Mouse (Mus musculus) MEL (cell line): ENCODE data around the gene Gcnt2. TPM values are rescaled to one million over a fixed set of nuclear protein-coding genes. Genes with fewer than 3 reads are reported as not detected.
"Not testable (repeated sequence)": the region's sequence is repeated elsewhere in the genome, so short reads cannot be mapped to it uniquely, and the experiment has no call there.

ENCODE experiments used
- DNase-seq: peaks from one replicate; pipeline ENCODE4 v3.0.0; 2011; ENCODE audit warnings: low read depth, low spot score
- H3K27ac ChIP-seq: 2 replicates; pipeline ENCODE4 v1.5.1; 2012; ENCODE audit warnings: low read depth, mild to moderate bottlenecking, control low read depth, low read length, moderate library complexity; ENCODE audit not compliant: control insufficient read depth
- H3K27me3 ChIP-seq, 2 experiments: fragments of 150-350 bp in 1 of 2; sonication (generic) in 1 of 2; 2 replicates each; pipeline ENCODE4 v1.6.1; 2012; ENCODE audit warnings: low read length in 2 of 2, mild to moderate bottlenecking in 2 of 2, improper control_type of control experiment in 1 of 2, moderate library complexity in 1 of 2; ENCODE audit not compliant: insufficient read depth in 2 of 2, control insufficient read depth in 1 of 2
- H3K36me3 ChIP-seq, 2 experiments: 2 replicates each; pipeline ENCODE4 v1.6.1; 2012 to 2014; ENCODE audit warnings: low read length in 2 of 2, improper control_type of control experiment in 1 of 2, inconsistent platforms in 1 of 2, mild to moderate bottlenecking in 1 of 2; ENCODE audit not compliant: insufficient read depth in 2 of 2, control insufficient read depth in 1 of 2
- H3K4me1 ChIP-seq, 2 experiments: fragments of 150-350 bp in 1 of 2; sonication (generic) in 1 of 2; 2 replicates each; pipeline ENCODE4 v1.6.1; 2012; ENCODE audit warnings: low read length in 2 of 2, improper control_type of control experiment in 1 of 2, mild to moderate bottlenecking in 1 of 2; ENCODE audit not compliant: insufficient read depth in 2 of 2, control insufficient read depth in 1 of 2
- H3K4me3 ChIP-seq, 2 experiments: fragments of 150-350 bp in 1 of 2; sonication (generic) in 1 of 2; 2 replicates each; pipeline ENCODE4 v1.5.1; 2012; ENCODE audit warnings: low read depth in 2 of 2, low read length in 2 of 2, mild to moderate bottlenecking in 2 of 2, moderate library complexity in 2 of 2, control low read depth in 1 of 2, improper control_type of control experiment in 1 of 2; ENCODE audit not compliant: control insufficient read depth in 1 of 2, insufficient read depth in 1 of 2
- H3K79me2 ChIP-seq: 2 replicates; pipeline ENCODE4 v1.6.1; 2012; ENCODE audit warnings: mild to moderate bottlenecking, low read length, moderate library complexity; ENCODE audit not compliant: control insufficient read depth, poor library complexity, insufficient read depth
- H3K9ac ChIP-seq: 2 replicates; pipeline ENCODE4 v1.6.1; 2012; ENCODE audit warnings: low read depth, mild to moderate bottlenecking, control low read depth, low read length, moderate library complexity; ENCODE audit not compliant: control insufficient read depth, poor library complexity, severe bottlenecking
- H3K9me3 ChIP-seq: fragments of 150-350 bp; sonication (generic); replicated peaks from 2 replicates; pipeline ENCODE4 v1.6.1; 2012; ENCODE audit warnings: mild to moderate bottlenecking, low read length, improper control_type of control experiment, moderate library complexity; ENCODE audit not compliant: insufficient read depth
- BHLHE40 ChIP-seq: IDR thresholded peaks from 2 replicates; pipeline ENCODE4 v1.6.1; 2012; ENCODE audit warnings: low read depth, mild to moderate bottlenecking, inconsistent platforms, low read length, improper control_type of control experiment, borderline replicate concordance
- CHD1 ChIP-seq: IDR thresholded peaks from 2 replicates; pipeline ENCODE4 v1.6.1; 2012; ENCODE audit warnings: low read depth, mild to moderate bottlenecking, inconsistent platforms, low read length, improper control_type of control experiment
- CTCF ChIP-seq, 3 experiments: IDR thresholded peaks in 2 of 3; conservative IDR thresholded peaks in 1 of 3; 2 replicates each; pipeline ENCODE4 v1.5.1; 2011 to 2012; ENCODE audit warnings: low read length in 3 of 3, low read depth in 2 of 3, mild to moderate bottlenecking in 2 of 3, improper control_type of control experiment in 1 of 3, inconsistent platforms in 1 of 3, mixed read lengths in 1 of 3, moderate library complexity in 1 of 3; ENCODE audit not compliant: control insufficient read depth in 1 of 3, insufficient read depth in 1 of 3, poor library complexity in 1 of 3, severe bottlenecking in 1 of 3
- E2F4 ChIP-seq: IDR thresholded peaks from 2 replicates; pipeline ENCODE4 v1.6.1; 2011; ENCODE audit warnings: low read depth, low read length, improper control_type of control experiment, borderline replicate concordance
- ELF1 ChIP-seq: IDR thresholded peaks from 2 replicates; pipeline ENCODE4 v1.6.1; 2014; ENCODE audit warnings: low read depth, mild to moderate bottlenecking, inconsistent platforms, low read length, improper control_type of control experiment, moderate library complexity
- GABPA ChIP-seq: IDR thresholded peaks from 2 replicates; pipeline ENCODE4 v1.6.1; 2012; ENCODE audit warnings: low read depth, mild to moderate bottlenecking, inconsistent platforms, low read length, improper control_type of control experiment, moderate library complexity
- GATA1 ChIP-seq: IDR thresholded peaks from 2 replicates; pipeline ENCODE4 v1.6.1; 2011; ENCODE audit warnings: low read depth, low read length, improper control_type of control experiment
- HCFC1 ChIP-seq: IDR thresholded peaks from 2 replicates; pipeline ENCODE4 v1.6.1; 2012; ENCODE audit warnings: low read depth, mild to moderate bottlenecking, inconsistent platforms, low read length, improper control_type of control experiment, moderate library complexity
- MAFK ChIP-seq: IDR thresholded peaks from 2 replicates; pipeline ENCODE4 v1.6.1; 2011; ENCODE audit warnings: low read depth, mild to moderate bottlenecking, low read length, improper control_type of control experiment, borderline replicate concordance
- MAZ ChIP-seq: IDR thresholded peaks from 2 replicates; pipeline ENCODE4 v1.6.1; 2012; ENCODE audit warnings: low read depth, mild to moderate bottlenecking, inconsistent platforms, low read length, improper control_type of control experiment
- MXI1 ChIP-seq: IDR thresholded peaks from 2 replicates; pipeline ENCODE4 v1.6.1; 2011; ENCODE audit warnings: mild to moderate bottlenecking, low read depth, low read length, improper control_type of control experiment
- MYC ChIP-seq: IDR thresholded peaks from 2 replicates; pipeline ENCODE4 v1.6.1; 2011; ENCODE audit warnings: low read depth, mild to moderate bottlenecking, low read length, improper control_type of control experiment, moderate library complexity
- NELFE ChIP-seq: IDR thresholded peaks from 2 replicates; pipeline ENCODE4 v1.6.1; 2011; ENCODE audit warnings: low read depth, low read length, improper control_type of control experiment
- POLR2A ChIP-seq, 2 experiments: IDR thresholded peaks; 2 replicates each; pipeline ENCODE4 v1.6.1; 2011 to 2012; ENCODE audit warnings: low read length in 2 of 2, mild to moderate bottlenecking in 2 of 2, control low read depth in 1 of 2, improper control_type of control experiment in 1 of 2, low read depth in 1 of 2, moderate library complexity in 1 of 2; ENCODE audit not compliant: control insufficient read depth in 1 of 2, insufficient read depth in 1 of 2, poor library complexity in 1 of 2
- POLR2AphosphoS2 ChIP-seq: IDR thresholded peaks from 2 replicates; pipeline ENCODE4 v1.6.1; 2011; ENCODE audit warnings: low read length, improper control_type of control experiment
- POLR2AphosphoS5 ChIP-seq: IDR thresholded peaks from 2 replicates; pipeline ENCODE4 v1.6.1; 2012; ENCODE audit warnings: low read depth, borderline replicate concordance, mild to moderate bottlenecking, inconsistent platforms, low read length, moderate library complexity, mixed read lengths
- RAD21 ChIP-seq: IDR thresholded peaks from 2 replicates; pipeline ENCODE4 v1.6.1; 2011; ENCODE audit warnings: mild to moderate bottlenecking, low read depth, low read length, improper control_type of control experiment
- SIN3A ChIP-seq: IDR thresholded peaks from 2 replicates; pipeline ENCODE4 v1.6.1; 2012; ENCODE audit warnings: low read length, improper control_type of control experiment, inconsistent platforms
- SMC3 ChIP-seq: IDR thresholded peaks from 2 replicates; pipeline ENCODE4 v1.6.1; 2011; ENCODE audit warnings: low read depth, low read length, improper control_type of control experiment
- TBP ChIP-seq: IDR thresholded peaks from 2 replicates; pipeline ENCODE4 v1.8.0; 2011; ENCODE audit warnings: low read depth, low read length, improper control_type of control experiment
- UBTF ChIP-seq: IDR thresholded peaks from 2 replicates; pipeline ENCODE4 v1.6.1; 2012; ENCODE audit warnings: low read depth, mild to moderate bottlenecking, inconsistent platforms, low read length, improper control_type of control experiment, moderate library complexity, borderline replicate concordance; ENCODE audit not compliant: insufficient read depth
- ZC3H11A ChIP-seq: IDR thresholded peaks from 2 replicates; pipeline ENCODE4 v1.6.1; 2012; ENCODE audit warnings: low read depth, mild to moderate bottlenecking, inconsistent platforms, low read length, improper control_type of control experiment
- polyA plus RNA-seq, 2 experiments: library from polyadenylated mRNA; stranded (reverse) in 1 of 2; unstranded in 1 of 2; fragments of >175 nt in 1 of 2; fragments of >200 nt in 1 of 2; gene quantifications; 2 replicates each; pipeline versions ENCODE4 v1.2.1 to v1.2.4; 2012; ENCODE audit warnings: low replicate concordance in 2 of 2, low read depth in 1 of 2; ENCODE audit not compliant: insufficient read length in 2 of 2, insufficient read depth in 1 of 2, missing spikeins in 1 of 2
- total RNA-seq: library from RNA; depleted of rRNA; stranded (reverse); fragments of 300-350 nt; gene quantifications from 2 replicates; pipeline ENCODE4 v1.2.3, GENCODE M21; 2012

Gene Gcnt2
- total and polyA plus RNA-seq, 3 experiments, result 0.03 to 0.04 TPM; not detected in 1

DNA sequence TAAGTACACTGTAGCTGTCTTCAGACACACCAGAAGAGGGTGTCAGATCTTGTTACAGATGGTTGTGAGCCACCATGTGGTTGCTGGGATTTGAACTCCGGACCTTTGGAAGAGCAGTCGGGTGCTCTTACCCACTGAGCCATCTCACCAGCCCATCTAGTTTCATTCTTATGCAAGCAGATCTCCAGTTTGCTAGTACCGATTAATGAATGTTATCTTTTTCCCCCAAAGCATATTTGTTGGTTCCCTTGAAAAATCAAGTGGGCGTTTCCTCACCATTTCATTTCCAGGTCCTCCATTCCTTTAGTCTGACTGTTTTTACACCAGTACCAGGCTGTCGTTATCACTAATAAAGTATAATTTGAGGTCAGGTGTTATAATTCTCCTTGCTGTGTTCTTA lies 139.0 kb downstream of the Gcnt2 start:
- not testable (repeated sequence) for H3K27me3 ChIP-seq, H3K9me3 ChIP-seq
- Histone ChIP-seq H3K4me1 (peaks cover 0 to 10% of the 10 kb centered on the region in 2 experiments; a peak in 2 of 4 replicates), H3K36me3 (peaks cover 0 to 13% of the 10 kb centered on the region in 2 experiments; a peak in 2 of 4 replicates)
- peak; percentile 98 for TF ChIP-seq TBP
- TF ChIP-seq, all 39 proteins: peak for 1; not testable (repeated sequence) for 38
- not testable (repeated sequence) for H3K27ac ChIP-seq, H3K9ac ChIP-seq, H3K4me3 ChIP-seq
- peaks cover 24% of the 10 kb centered on the region for H3K79me2 ChIP-seq
- peak; percentile 60 for DNase-seq

DNA sequence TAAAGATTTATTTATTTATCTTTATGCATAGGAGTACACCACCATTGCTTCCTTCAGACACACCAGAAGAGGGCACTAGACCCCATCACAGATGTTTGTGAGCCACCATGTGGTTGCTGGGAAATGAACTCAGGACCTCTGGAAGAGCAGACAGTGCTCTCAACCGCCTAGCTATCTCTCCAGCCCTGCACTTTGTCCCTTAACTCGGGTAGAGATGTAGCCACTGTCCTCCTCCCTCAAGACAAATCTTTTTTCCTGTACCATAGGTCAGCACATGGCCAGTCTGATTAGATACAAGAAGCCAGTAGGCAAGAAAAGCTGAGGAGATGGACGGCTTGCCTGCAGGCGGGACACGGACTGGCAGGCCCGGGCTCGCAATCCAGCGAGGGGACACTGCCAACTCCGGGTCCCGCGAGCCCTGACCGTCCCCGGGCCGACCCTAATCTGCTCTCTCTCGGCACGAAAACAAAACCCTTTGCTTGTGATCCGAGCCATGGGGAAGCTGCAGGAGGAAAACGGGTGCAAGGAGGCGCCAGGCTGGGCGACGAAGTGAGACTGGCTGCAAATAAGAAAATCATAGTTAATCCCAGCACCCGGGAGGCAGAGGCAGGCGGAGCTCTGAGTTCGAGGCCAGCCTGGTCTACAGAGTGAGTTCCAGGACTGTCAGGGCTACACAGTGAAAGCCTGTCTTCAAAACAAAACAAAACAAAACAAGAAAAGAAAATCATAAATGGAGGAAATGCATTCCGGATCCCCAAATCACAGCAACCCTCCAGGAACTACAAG lies 140.8 kb downstream of the Gcnt2 start:
- no peak for TF ChIP-seq GABPA
- TF ChIP-seq SMC3, result 0 out of 2 replicates have a peak, but pooled peaks have one; percentile 16
- no peak for TF ChIP-seq TBP
- no peak for TF ChIP-seq ELF1
- TF ChIP-seq SIN3A, result peak; percentile 48; the same call in 1 of the 2 replicates
- TF ChIP-seq POLR2AphosphoS5, result no peak
- no peak for TF ChIP-seq CHD1
- TF ChIP-seq UBTF, result no peak
- TF ChIP-seq MAZ, result no peak
- no peak for TF ChIP-seq POLR2A (IDR thresholded peaks at IDR 0.05; ENCODE audit: control insufficient read depth in 1 of 2, insufficient read depth in 1 of 2, low read depth in 1 of 2, low read length in 2 of 2, poor library complexity in 1 of 2)
- TF ChIP-seq ZC3H11A, result no peak
- TF ChIP-seq CTCF (IDR thresholded peaks at IDR 0.05 in 2 of 3, conservative IDR thresholded peaks at IDR 0.05 in 1 of 3; ENCODE audit: control insufficient read depth in 1 of 3, insufficient read depth in 1 of 3, low read depth in 2 of 3, low read length in 3 of 3, poor library complexity in 1 of 3, severe bottlenecking in 1 of 3), result peak; percentile 15 to 48 (median 24); a peak in 4 of 6 replicates
- no peak for TF ChIP-seq E2F4
- 0 out of 2 replicates have a peak, but pooled peaks have one; percentile 25 for TF ChIP-seq HCFC1
- TF ChIP-seq MYC, result peak; percentile 72; the same call in 1 of the 2 replicates
- no peak for TF ChIP-seq RAD21
- no peak for TF ChIP-seq MXI1
- no peak for TF ChIP-seq POLR2AphosphoS2
- no peak for TF ChIP-seq NELFE
- TF ChIP-seq GATA1, result no peak
- TF ChIP-seq MAFK, result no peak
- TF ChIP-seq BHLHE40, result no peak
- H3K27ac ChIP-seq, result peak overlapping the region; percentile 32
- peak; percentile 51 for DNase-seq
- peak overlapping the region; percentile 39 for H3K9ac ChIP-seq
- H3K9me3 ChIP-seq, result no peaks in the 10 kb centered on the region
- no peaks in the 10 kb centered on the region for H3K27me3 ChIP-seq
- H3K79me2 ChIP-seq, result peaks cover 25% of the 10 kb centered on the region
- H3K36me3 ChIP-seq, result peaks cover 3 to 13% of the 10 kb centered on the region in 2 experiments
- H3K4me3 ChIP-seq, result peak overlapping the region; percentile 91
- peaks cover 0 to 10% of the 10 kb centered on the region in 2 experiments; a peak in 2 of 4 replicates for H3K4me1 ChIP-seq
